27 mouse cellular contexts compared by ENCODE assay signal in the genomic region with DNA sequence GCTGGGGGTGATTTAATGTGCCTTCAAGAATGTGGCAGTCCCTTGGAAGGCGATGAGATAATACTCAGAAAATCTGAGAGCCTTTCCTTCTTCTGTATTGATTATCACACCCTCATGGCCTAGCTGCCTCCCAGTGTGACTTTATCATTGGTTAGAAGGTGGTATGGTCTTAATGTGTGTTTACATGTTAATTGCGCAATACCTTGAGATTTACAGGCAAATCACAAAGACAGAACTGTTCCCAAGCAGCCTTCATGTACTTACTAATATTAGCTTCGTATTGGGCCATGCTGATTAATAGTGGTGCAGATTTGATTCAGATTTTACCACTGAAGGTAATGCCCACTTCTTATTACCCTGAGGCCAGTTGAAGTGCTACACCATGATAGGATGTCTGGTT.
"Had no signal": no experiment of that assay in that cellular context is flagged by ENCODE, and none has a peak within 500 bp of the region (broad histone marks: within the 10 kb centered on the region; RNA-seq: fewer than 3 reads in every experiment).

No protein-coding gene starts in this region.

- H3K9ac ChIP-seq: embryonic facial prominence, embryonic 12.5 days; embryonic facial prominence, embryonic 13.5 days; embryonic facial prominence, embryonic 15.5 days; forebrain, embryonic 12.5 days; forebrain, embryonic 13.5 days; forebrain, embryonic 15.5 days; forebrain, postnatal 0 days had no signal

- H3K4me3 ChIP-seq: embryonic facial prominence, embryonic 10.5 days; embryonic facial prominence, embryonic 12.5 days; embryonic facial prominence, embryonic 13.5 days; embryonic facial prominence, embryonic 15.5 days; erythroblast, embryonic 14.5 days; forebrain, embryonic 10.5 days; forebrain, embryonic 12.5 days; forebrain, embryonic 13.5 days; forebrain, embryonic 15.5 days; gastrocnemius, adult 2 months; heart, adult 2 months had no signal

- H3K27me3 ChIP-seq: embryonic facial prominence, embryonic 12.5 days; embryonic facial prominence, embryonic 13.5 days; embryonic facial prominence, embryonic 15.5 days; forebrain, embryonic 12.5 days; forebrain, embryonic 13.5 days; forebrain, embryonic 15.5 days had no signal

- H3K36me3 ChIP-seq: embryonic facial prominence, embryonic 10.5 days; embryonic facial prominence, embryonic 12.5 days; embryonic facial prominence, embryonic 13.5 days; embryonic facial prominence, embryonic 15.5 days; forebrain, embryonic 10.5 days; forebrain, embryonic 12.5 days; forebrain, embryonic 15.5 days had no signal

- H3K27ac ChIP-seq: embryonic facial prominence, embryonic 10.5 days; embryonic facial prominence, embryonic 12.5 days; embryonic facial prominence, embryonic 13.5 days; embryonic facial prominence, embryonic 15.5 days; forebrain, embryonic 10.5 days; forebrain, embryonic 12.5 days; forebrain, embryonic 13.5 days; forebrain, embryonic 15.5 days; gastrocnemius, adult 2 months; heart, adult 2 months had no signal

- H3K4me2 ChIP-seq: embryonic facial prominence, embryonic 12.5 days; embryonic facial prominence, embryonic 13.5 days; embryonic facial prominence, embryonic 15.5 days; forebrain, embryonic 12.5 days; forebrain, embryonic 13.5 days; forebrain, embryonic 15.5 days had no signal

- DNase-seq: cerebellum, adult 8-10 months; cerebellum, adult 9-10 months; cerebellum, adult 9-11 months; cerebellum, postnatal 10 days; cerebellum, postnatal 14 days; cerebellum, postnatal 25 days; cerebellum, postnatal 36 days; embryo, embryonic 11 days; forebrain, postnatal 0 days; gastrocnemius, adult 2 months; gastrocnemius, postnatal 14 days; gastrocnemius, postnatal 25 days; gastrocnemius, postnatal 36 days; heart, adult 11 months; heart, adult 18-20 months; heart, adult 2 months had no signal

- H3K9me3 ChIP-seq: embryonic facial prominence, embryonic 10.5 days; embryonic facial prominence, embryonic 12.5 days; embryonic facial prominence, embryonic 13.5 days; embryonic facial prominence, embryonic 15.5 days; forebrain, embryonic 10.5 days; forebrain, embryonic 12.5 days; forebrain, embryonic 13.5 days; forebrain, embryonic 15.5 days had no signal

- ATAC-seq: forebrain, embryonic 13.5 days; forebrain, embryonic 14.5 days; forebrain, embryonic 15.5 days; forebrain, embryonic 16.5 days; forebrain, postnatal 0 days had no signal

- H3K4me1 ChIP-seq: embryonic facial prominence, embryonic 10.5 days; embryonic facial prominence, embryonic 12.5 days; embryonic facial prominence, embryonic 13.5 days; embryonic facial prominence, embryonic 15.5 days; forebrain, embryonic 10.5 days; forebrain, embryonic 12.5 days; forebrain, embryonic 13.5 days; forebrain, embryonic 15.5 days had no signal
